Mouse (Mus musculus) neural tube, embryonic 15.5 days (tissue): Measurements from ENCODE around the gene Ssrp1. TPM values are rescaled to one million over a fixed set of nuclear protein-coding genes. Genes with fewer than 3 reads are reported as not detected.
A peak's percentile ranks its signal among the peaks of the same experiment; 100 is the strongest.

Experiments used
- ATAC-seq: fragments of 200-750 bp; cut with Nextera tagmentation; 2 replicates; pipeline ENCODE4 v1.8.0; 2017; ENCODE audit warnings: mild to moderate bottlenecking, moderate TSS enrichment, moderate library complexity; ENCODE audit not compliant: low FRiP score
- H3K27ac ChIP-seq: fragments of 300-500 bp; sonication (generic); replicated peaks from 2 replicates; pipeline ENCODE4 v1.5.1; 2015; ENCODE audit warnings: mild to moderate bottlenecking, inconsistent platforms
- H3K27me3 ChIP-seq: fragments of 300-500 bp; sonication (generic); replicated peaks from 2 replicates; pipeline ENCODE4 v1.6.1; 2015; ENCODE audit warnings: inconsistent platforms
- H3K36me3 ChIP-seq: fragments of 300-500 bp; sonication (generic); 2 replicates; pipeline ENCODE4 v1.6.1; 2015; ENCODE audit warnings: inconsistent platforms
- H3K4me1 ChIP-seq: fragments of 300-500 bp; sonication (generic); 2 replicates; pipeline ENCODE4 v1.6.1; 2015; ENCODE audit warnings: inconsistent platforms
- H3K4me2 ChIP-seq: fragments of 300-500 bp; sonication (generic); 2 replicates; pipeline ENCODE4 v1.6.1; 2015; ENCODE audit warnings: inconsistent platforms, mild to moderate bottlenecking, moderate library complexity
- H3K4me3 ChIP-seq: fragments of 300-500 bp; sonication (generic); replicated peaks from 2 replicates; pipeline ENCODE4 v1.5.1; 2015; ENCODE audit warnings: mild to moderate bottlenecking, inconsistent platforms
- H3K9ac ChIP-seq: fragments of 300-500 bp; sonication (generic); replicated peaks from 2 replicates; pipeline ENCODE4 v1.6.1; 2015; ENCODE audit warnings: mild to moderate bottlenecking, inconsistent platforms
- H3K9me3 ChIP-seq: fragments of 300-500 bp; sonication (generic); replicated peaks from 2 replicates; pipeline ENCODE4 v1.6.1; 2016; ENCODE audit warnings: inconsistent platforms
- WGBS: fragments of 180-500 bp; shearing (Covaris S2); methylation state at CpG from one replicate; pipeline ENCODE4 v1.1.7; 2015; ENCODE audit warnings: mixed read lengths; 5-methylcytosine and 5-hydroxymethylcytosine counted together
- polyA plus RNA-seq: library from polyadenylated mRNA; unstranded; fragments of >200 nt; fragmentation: Nextera tagmentation; extraction: Ambion mirVana; gene quantifications from 2 replicates; pipeline ENCODE4 v1.2.1, GENCODE M21; 2015

Ssrp1 gene
- polyA plus RNA-seq, 1 experiment from 2014 or later = 146 TPM

DNA sequence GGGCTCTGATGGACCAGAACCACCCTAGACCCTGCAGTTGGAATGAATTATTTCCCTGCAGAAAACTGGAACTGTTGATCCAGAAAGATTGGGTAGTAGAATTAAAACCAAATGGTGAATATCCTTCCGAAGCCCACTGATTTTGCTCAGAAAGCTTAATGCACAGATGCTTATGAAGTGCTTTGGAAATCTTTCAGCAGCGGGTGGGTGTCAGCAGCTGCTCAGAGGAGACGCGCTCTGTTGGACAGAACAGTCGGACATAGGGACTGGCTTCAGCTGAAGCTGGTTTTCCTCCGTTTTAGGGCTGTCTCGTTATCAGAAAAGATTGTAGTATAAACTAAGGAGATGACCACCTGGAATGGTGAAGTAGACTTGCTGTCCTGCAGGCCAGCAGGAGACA is 6.6 kb downstream of the Ssrp1 start:
- Histone ChIP-seq H3K9ac (no peak overlapping the region), H3K27me3 (no peaks in the 10 kb centered on the region), H3K4me1 (peaks cover 13% of the 10 kb centered on the region), H3K36me3 (peaks cover 77% of the 10 kb centered on the region), H3K27ac (no peak overlapping the region), H3K4me3 (no peak overlapping the region), H3K4me2 (no peak overlapping the region), H3K9me3 (no peaks in the 10 kb centered on the region)
- ATAC-seq = no peak
- WGBS = 92% methylated on average over 7 of the region's 7 CpGs

DNA sequence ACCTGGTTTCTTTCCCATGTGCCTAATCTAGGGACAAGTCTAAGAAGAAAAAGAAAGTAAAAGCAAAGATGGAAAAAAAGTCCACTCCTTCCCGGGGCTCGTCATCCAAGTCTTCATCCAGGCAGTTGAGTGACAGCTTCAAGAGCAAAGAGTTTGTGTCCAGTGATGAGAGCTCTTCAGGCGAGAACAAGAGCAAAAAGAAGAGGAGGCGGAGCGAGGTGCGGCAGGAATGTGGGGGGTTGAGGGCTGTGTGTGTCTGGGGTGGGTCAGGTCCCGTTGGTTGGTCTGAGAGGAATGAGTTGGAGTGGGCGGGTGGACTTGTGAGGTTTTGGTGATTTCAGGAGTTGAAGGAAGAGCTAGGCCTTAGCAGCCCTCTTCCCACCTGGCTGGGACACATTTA is 9.2 kb downstream of the Ssrp1 start:
- Histone ChIP-seq H3K4me2 (no peak overlapping the region), H3K9ac (no peak overlapping the region), H3K4me3 (no peak overlapping the region), H3K27me3 (no peaks in the 10 kb centered on the region), H3K36me3 (peaks cover 56% of the 10 kb centered on the region), H3K27ac (no peak overlapping the region), H3K4me1 (peaks cover 38% of the 10 kb centered on the region), H3K9me3 (no peaks in the 10 kb centered on the region)
- ATAC-seq = no peak
- WGBS = 82% methylated on average over 8 of the region's 8 CpGs

GRCm38 (mm10) chr2:85047081-85047480 is 10.0 kb downstream of the Ssrp1 start:
- H3K27ac ChIP-seq = peak overlapping the region; percentile 86
- H3K4me2 ChIP-seq = peak overlapping the region; percentile 69
- ATAC-seq = no peak
- H3K36me3 ChIP-seq = peaks cover 52% of the 10 kb centered on the region
- H3K9ac ChIP-seq = peak overlapping the region; percentile 61
- 56% methylated on average over 10 of the region's 10 CpGs for WGBS
- H3K27me3 ChIP-seq = no peaks in the 10 kb centered on the region
- peaks cover 45% of the 10 kb centered on the region for H3K4me1 ChIP-seq
- H3K9me3 ChIP-seq = no peaks in the 10 kb centered on the region
- H3K4me3 ChIP-seq = peak overlapping the region; percentile 83

- Histone ChIP-seq H3K4me1 (peaks cover 50% of the 10 kb centered on the region), H3K9ac (peak within 1 kb of the TSS; percentile 61), H3K9me3 (no peaks in the 10 kb centered on the region), H3K27ac (peak within 1 kb of the TSS; percentile 86), H3K4me2 (peak within 1 kb of the TSS; percentile 69), H3K27me3 (no peaks in the 10 kb centered on the region), H3K4me3 (peak within 1 kb of the TSS; percentile 83), H3K36me3 (peaks cover 52% of the 10 kb centered on the region)
- WGBS = under 1% methylated on average over 42 of the region's 42 CpGs
- peak; percentile 90 for ATAC-seq
These were observed 10.6 kb downstream of the Ssrp1 start, which contains the start of gene Tnks1bp1 for GRCm38 (mm10) chr2:85047596-85048167. TSS of gene Tnks1bp1 (plus strand) at chr2:85048022.

- WGBS = under 1% methylated on average over 31 of the region's 44 CpGs
- peak overlapping the region; percentile 69 for H3K4me2 ChIP-seq
- H3K27ac ChIP-seq = peak overlapping the region; percentile 86
These were observed 11.2 kb downstream of the Ssrp1 start for GRCm38 (mm10) chr2:85048168-85048751.

GRCm38 (mm10) chr2:85049277-85049676 is 12.2 kb downstream of the Ssrp1 start:
- 54% methylated on average over 4 of the region's 4 CpGs for WGBS
- Histone ChIP-seq H3K27me3 (no peaks in the 10 kb centered on the region), H3K4me2 (peak overlapping the region; percentile 69), H3K9me3 (no peaks in the 10 kb centered on the region), H3K4me1 (peaks cover 53% of the 10 kb centered on the region), H3K36me3 (peaks cover 48% of the 10 kb centered on the region), H3K9ac (0 out of 2 replicates have a peak overlapping the region, but pooled peaks have one; percentile 61), H3K4me3 (peak overlapping the region; percentile 83), H3K27ac (peak overlapping the region; percentile 86)
- no peak for ATAC-seq

More at GRCm38 (mm10) chr2:85048168-85048751, 11.2 kb downstream of the Ssrp1 start:
- peak overlapping the region; percentile 61 for H3K9ac ChIP-seq
- no peaks in the 10 kb centered on the region for H3K27me3 ChIP-seq
- no peaks in the 10 kb centered on the region for H3K9me3 ChIP-seq
- H3K36me3 ChIP-seq = peaks cover 50% of the 10 kb centered on the region
- peaks cover 53% of the 10 kb centered on the region for H3K4me1 ChIP-seq
- H3K4me3 ChIP-seq = peak overlapping the region; percentile 83
- ATAC-seq = peak; percentile 77

DNA sequence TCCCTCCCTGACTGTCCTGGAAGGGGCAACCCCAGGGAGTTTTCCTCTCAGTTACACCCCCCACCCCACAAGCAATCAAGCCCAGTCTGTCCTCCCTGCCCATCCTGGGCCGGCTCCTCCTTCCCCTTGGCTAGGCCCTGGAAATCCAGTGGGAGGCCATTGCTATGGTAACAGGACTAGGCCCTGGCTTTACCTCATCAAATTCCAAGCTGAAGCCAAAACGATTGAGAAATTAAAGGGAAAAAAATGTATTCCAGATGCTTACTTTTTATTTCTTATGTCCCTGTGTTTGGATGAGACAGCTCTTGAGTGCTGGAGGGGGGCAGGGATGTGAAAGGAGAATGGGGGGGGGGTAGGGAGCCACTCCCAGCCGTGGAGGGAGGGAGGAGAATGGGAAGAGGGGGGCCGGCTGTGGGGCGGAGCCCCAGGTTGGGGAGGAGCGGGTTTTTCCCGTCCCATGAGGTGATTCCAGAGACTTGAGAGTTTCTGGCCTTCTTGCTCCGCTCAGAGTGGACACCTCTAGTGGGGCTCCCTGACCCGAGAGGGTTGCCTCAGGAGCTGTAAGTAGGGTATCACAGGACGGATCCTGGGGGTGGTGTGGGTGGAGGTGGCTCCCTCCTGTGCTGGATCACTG is 13.1 kb downstream of the Ssrp1 start:
- no peak for ATAC-seq
- Histone ChIP-seq H3K4me2 (peak overlapping the region; percentile 69), H3K9me3 (no peaks in the 10 kb centered on the region), H3K27me3 (no peaks in the 10 kb centered on the region), H3K4me3 (peak overlapping the region; percentile 83), H3K36me3 (peaks cover 50% of the 10 kb centered on the region), H3K27ac (peak overlapping the region; percentile 86), H3K4me1 (peaks cover 53% of the 10 kb centered on the region), H3K9ac (no peak overlapping the region)
- WGBS = 11% methylated on average over 8 of the region's 10 CpGs

DNA sequence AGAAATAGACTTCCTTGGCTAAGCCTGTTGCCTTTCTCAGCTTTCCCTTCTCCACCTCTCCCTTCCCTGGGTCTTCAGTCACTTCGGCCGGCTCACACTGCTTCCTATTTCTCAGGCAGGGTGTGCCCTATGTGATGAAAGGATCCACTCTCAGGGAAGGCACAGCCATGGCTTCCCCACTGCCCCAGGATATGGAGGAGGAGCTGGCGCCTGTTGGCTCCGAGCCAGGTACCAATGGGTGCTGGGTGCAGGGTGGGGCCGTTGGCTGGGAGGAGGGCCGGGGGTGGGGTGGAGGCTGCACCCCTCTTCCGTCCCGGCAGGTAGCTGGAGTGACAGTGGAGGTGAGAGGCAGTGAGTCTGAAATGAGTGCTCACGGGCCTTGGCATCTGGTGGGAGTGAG is 13.7 kb downstream of the Ssrp1 start:
- Histone ChIP-seq H3K9me3 (no peaks in the 10 kb centered on the region), H3K4me1 (peaks cover 53% of the 10 kb centered on the region), H3K4me3 (peak overlapping the region; percentile 83), H3K27ac (peak overlapping the region; percentile 86; the same call in 1 of the 2 replicates), H3K4me2 (peak overlapping the region; percentile 69), H3K36me3 (peaks cover 50% of the 10 kb centered on the region), H3K27me3 (no peaks in the 10 kb centered on the region), H3K9ac (no peak overlapping the region)
- ATAC-seq = no peak
- 65% methylated on average over 9 of the region's 9 CpGs for WGBS

- Histone ChIP-seq H3K4me2 (no peak overlapping the region), H3K36me3 (peaks cover 57% of the 10 kb centered on the region), H3K4me1 (peaks cover 43% of the 10 kb centered on the region), H3K4me3 (no peak overlapping the region), H3K9ac (no peak overlapping the region), H3K27me3 (no peaks in the 10 kb centered on the region), H3K9me3 (no peaks in the 10 kb centered on the region), H3K27ac (no peak overlapping the region)
- 92% methylated on average over 5 of the region's 5 CpGs for WGBS
- ATAC-seq = no peak
These were observed 16.3 kb downstream of the Ssrp1 start for GRCm38 (mm10) chr2:85053192-85053816.

DNA sequence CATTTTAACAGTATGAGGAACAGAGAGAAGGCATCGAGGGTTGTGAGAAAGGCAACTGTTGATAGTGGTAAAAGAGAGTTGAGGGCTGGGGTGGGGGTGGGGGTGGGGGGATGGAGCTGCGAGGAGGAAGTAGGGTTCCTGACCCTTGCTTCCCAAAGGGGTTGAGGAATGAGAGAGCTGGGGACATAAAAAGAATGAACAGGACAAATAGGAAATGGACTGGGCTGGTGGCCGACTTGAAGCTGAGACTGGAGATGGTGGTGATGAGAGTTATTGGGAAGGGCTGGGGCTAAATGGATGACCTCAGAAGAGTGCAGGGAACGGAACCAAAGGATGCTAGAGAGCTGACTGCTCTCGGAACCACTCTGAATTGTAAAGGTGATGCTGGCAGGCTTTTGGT is 19.7 kb downstream of the Ssrp1 start:
- no peak for ATAC-seq
- 83% methylated on average over 5 of the region's 5 CpGs for WGBS
- Histone ChIP-seq H3K36me3 (peaks cover 76% of the 10 kb centered on the region), H3K4me1 (peaks cover 25% of the 10 kb centered on the region), H3K4me2 (no peak overlapping the region), H3K9ac (no peak overlapping the region), H3K9me3 (no peaks in the 10 kb centered on the region), H3K27me3 (no peaks in the 10 kb centered on the region), H3K4me3 (no peak overlapping the region), H3K27ac (no peak overlapping the region)

DNA sequence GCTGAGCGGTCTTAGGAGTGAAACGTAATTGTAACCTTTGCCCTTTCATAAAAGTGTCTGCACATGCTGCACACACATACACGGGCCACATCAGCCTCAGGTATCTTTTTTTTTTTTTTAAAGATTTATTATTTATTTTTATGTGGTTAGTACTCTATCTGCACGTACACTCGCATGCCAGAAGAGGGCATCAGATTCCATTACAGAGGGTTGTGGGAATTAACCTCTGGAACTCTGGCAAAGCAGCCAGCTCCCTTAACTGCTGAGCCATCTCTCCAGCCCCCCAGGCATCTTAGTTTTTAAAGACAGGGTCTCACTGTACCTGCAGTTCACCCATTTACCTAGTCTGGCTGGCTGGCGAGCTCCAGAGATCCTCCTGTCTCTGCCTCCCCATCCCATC is 22.6 kb downstream of the Ssrp1 start:
- H3K9ac ChIP-seq = no peak overlapping the region
- H3K4me2 ChIP-seq = no peak overlapping the region
- no peaks in the 10 kb centered on the region for H3K27me3 ChIP-seq
- peaks cover 81% of the 10 kb centered on the region for H3K36me3 ChIP-seq
- no peaks in the 10 kb centered on the region for H3K9me3 ChIP-seq
- 93% methylated on average over 6 of the region's 6 CpGs for WGBS
- H3K4me3 ChIP-seq = no peak overlapping the region
- H3K27ac ChIP-seq = no peak overlapping the region
- peaks cover 15% of the 10 kb centered on the region for H3K4me1 ChIP-seq
- ATAC-seq = no peak
